Mouse (Mus musculus) kidney, adult 2 months (tissue): Measurements from ENCODE around the gene Sgf29.

ENCODE experiments used
- CTCF ChIP-seq: fragments of 200-500 bp; conservative IDR thresholded peaks from 2 replicates; pipeline ENCODE4 v1.5.1; 2011; ENCODE audit warnings: low read depth, mild to moderate bottlenecking, control low read depth, low read length, moderate library complexity, mixed read lengths; ENCODE audit not compliant: insufficient read depth, insufficient read length
- POLR2A ChIP-seq: fragments of 200-500 bp; IDR thresholded peaks from one replicate; pipeline ENCODE4 v1.6.1; 2011; ENCODE audit warnings: low read depth, low read length, control low read depth

GRCm38 (mm10) chr7:126601896-126602295 is 47.2 kb upstream of the Sgf29 start:
- TF ChIP-seq CTCF (no peak), POLR2A (no peak)
